Comparison of ENCODE assay signal across 11 mouse cellular contexts in the genomic region with DNA sequence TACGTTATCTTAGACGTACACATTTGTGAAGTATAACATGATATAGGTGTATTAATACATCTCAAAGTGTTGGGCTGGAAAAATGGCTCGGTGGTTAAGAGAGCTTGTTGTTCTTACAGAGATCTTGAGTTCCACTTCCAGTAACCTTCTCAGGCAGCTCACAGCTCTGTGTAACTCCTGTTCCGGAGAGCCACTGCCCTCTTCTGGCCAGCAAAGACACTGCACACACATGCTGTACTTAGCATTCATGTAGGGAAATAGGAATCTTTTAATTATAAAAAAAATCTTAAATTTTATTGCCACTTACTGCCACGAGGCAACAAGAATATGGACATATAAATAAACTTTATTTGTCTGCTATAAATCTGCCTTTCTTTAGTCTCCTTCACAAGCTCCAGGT. TPM values are rescaled to one million over a fixed set of nuclear protein-coding genes. Genes with fewer than 3 reads are reported as not detected.
DNase-seq lines count a peak whose midpoint lies in the region; ATAC-seq and TF ChIP-seq lines count a peak whose summit lies in the region.
"Had no signal": no experiment of that assay in that cellular context is flagged by ENCODE, and none has a peak within 500 bp of the region (broad histone marks: within the 10 kb centered on the region; RNA-seq: fewer than 3 reads in every experiment).

No protein-coding gene starts in this region.

- H3K4me1 ChIP-seq in forebrain, embryonic 12.5 days, result no peaks in the 10 kb centered on the region
- no peaks in the 10 kb centered on the region for H3K4me1 ChIP-seq in forebrain, embryonic 15.5 days
- no peaks in the 10 kb centered on the region for H3K4me1 ChIP-seq in MEL (ENCODE audit: control insufficient read depth in 1 of 2, insufficient read depth in 2 of 2, low read length in 2 of 2)
- H3K4me1 ChIP-seq in limb, embryonic 10.5 days, result no peaks in the 10 kb centered on the region
- H3K4me1 ChIP-seq: embryonic facial prominence, embryonic 12.5 days; neural tube, embryonic 12.5 days had no signal

- H3K9ac ChIP-seq in forebrain, embryonic 12.5 days, result no peak overlapping the region
- no peak overlapping the region for H3K9ac ChIP-seq in forebrain, embryonic 15.5 days (replicated peaks)
- H3K9ac ChIP-seq in MEL (ENCODE audit: control insufficient read depth, low read depth, low read length, poor library complexity, severe bottlenecking), result no peak overlapping the region
- H3K9ac ChIP-seq: embryonic facial prominence, embryonic 12.5 days; neural tube, embryonic 12.5 days had no signal

- intact Hi-C loops in left cerebral cortex, postnatal 4 days (cut with DNase I), result no loop called here

- WGBS in forebrain, embryonic 12.5 days, result 74% methylated on average over 5 of the region's 5 CpGs
- 75% methylated on average over 5 of the region's 5 CpGs for WGBS in forebrain, embryonic 15.5 days
- WGBS in limb, embryonic 10.5 days, result 73% methylated on average over 5 of the region's 5 CpGs

- no peak overlapping the region for H3K27ac ChIP-seq in forebrain, embryonic 12.5 days
- no peak overlapping the region for H3K27ac ChIP-seq in forebrain, embryonic 15.5 days (replicated peaks)
- H3K27ac ChIP-seq in MEL (ENCODE audit: control insufficient read depth, low read depth, low read length), result no peak overlapping the region
- H3K27ac ChIP-seq in limb, embryonic 10.5 days, result no peak overlapping the region
- H3K27ac ChIP-seq: embryonic facial prominence, embryonic 12.5 days; neural tube, embryonic 12.5 days had no signal

- TF ChIP-seq RAD21 in MEL (IDR thresholded peaks at IDR 0.05; ENCODE audit: low read depth, low read length), result no peak; the same call in 1 of the 2 replicates

- no peak overlapping the region for H3K4me2 ChIP-seq in forebrain, embryonic 12.5 days
- no peak overlapping the region for H3K4me2 ChIP-seq in forebrain, embryonic 15.5 days (replicated peaks)
- H3K4me2 ChIP-seq: embryonic facial prominence, embryonic 12.5 days; neural tube, embryonic 12.5 days had no signal

- H3K9me3 ChIP-seq in forebrain, embryonic 12.5 days, result no peaks in the 10 kb centered on the region
- H3K9me3 ChIP-seq in forebrain, embryonic 15.5 days, result no peaks in the 10 kb centered on the region
- H3K9me3 ChIP-seq in MEL (replicated peaks; ENCODE audit: insufficient read depth, low read length), result no peaks in the 10 kb centered on the region
- no peaks in the 10 kb centered on the region for H3K9me3 ChIP-seq in limb, embryonic 10.5 days (replicated peaks)
- H3K9me3 ChIP-seq: embryonic facial prominence, embryonic 12.5 days; neural tube, embryonic 12.5 days had no signal

- no peaks in the 10 kb centered on the region for H3K27me3 ChIP-seq in forebrain, embryonic 12.5 days
- H3K27me3 ChIP-seq in forebrain, embryonic 15.5 days, result no peaks in the 10 kb centered on the region
- no peaks in the 10 kb centered on the region for H3K27me3 ChIP-seq in MEL (ENCODE audit: control insufficient read depth in 1 of 2, insufficient read depth in 2 of 2, low read length in 2 of 2)
- no peaks in the 10 kb centered on the region for H3K27me3 ChIP-seq in limb, embryonic 10.5 days (ENCODE audit: low read depth, poor library complexity, severe bottlenecking)
- H3K27me3 ChIP-seq: embryonic facial prominence, embryonic 12.5 days; neural tube, embryonic 12.5 days had no signal

- TF ChIP-seq CTCF in MEL (IDR thresholded peaks at IDR 0.05 in 2 of 3, conservative IDR thresholded peaks at IDR 0.05 in 1 of 3; ENCODE audit: control insufficient read depth in 1 of 3, insufficient read depth in 1 of 3, low read depth in 2 of 3, low read length in 3 of 3, poor library complexity in 1 of 3, severe bottlenecking in 1 of 3), result peak; percentile 6 to 38 (median 18); a peak in 4 of 6 replicates

- no peak for TF ChIP-seq EP300 in MEL (IDR thresholded peaks at IDR 0.05; ENCODE audit: low read depth in 1 of 2, low read length in 2 of 2)

- no peak for TF ChIP-seq POLR2A in MEL (IDR thresholded peaks at IDR 0.05; ENCODE audit: control insufficient read depth in 1 of 2, insufficient read depth in 1 of 2, low read depth in 1 of 2, low read length in 2 of 2, poor library complexity in 1 of 2)

- DNase-seq in left cerebral cortex, postnatal 4 days, result peak; percentile 23
- DNase-seq in left cerebral cortex, adult 9 months (ENCODE audit: low spot score in 2 of 2), result no peak
- DNase-seq in MEL (ENCODE audit: low read depth, low spot score), result peak; percentile 13
- DNase-seq in limb, embryonic 10.5 days (ENCODE audit: low spot score), result peak; percentile 33
- DNase-seq in cerebellum, postnatal 36 days, result no peak
- no peak for DNase-seq in urinary bladder, postnatal 14 days (ENCODE audit: low spot score)

- H3K36me3 ChIP-seq in forebrain, embryonic 12.5 days (replicated peaks), result no peaks in the 10 kb centered on the region
- no peaks in the 10 kb centered on the region for H3K36me3 ChIP-seq in forebrain, embryonic 15.5 days
- H3K36me3 ChIP-seq in MEL (ENCODE audit: control insufficient read depth in 1 of 2, insufficient read depth in 2 of 2, low read length in 2 of 2), result no peaks in the 10 kb centered on the region
- H3K36me3 ChIP-seq in limb, embryonic 10.5 days, result no peaks in the 10 kb centered on the region
- H3K36me3 ChIP-seq: embryonic facial prominence, embryonic 12.5 days; neural tube, embryonic 12.5 days had no signal

- no peaks in the 10 kb centered on the region for H3K79me2 ChIP-seq in MEL (ENCODE audit: control insufficient read depth, insufficient read depth, low read length, poor library complexity)

- H3K4me3 ChIP-seq in forebrain, embryonic 12.5 days (replicated peaks), result no peak overlapping the region
- no peak overlapping the region for H3K4me3 ChIP-seq in forebrain, embryonic 15.5 days
- no peak overlapping the region for H3K4me3 ChIP-seq in MEL (ENCODE audit: control insufficient read depth in 1 of 2, insufficient read depth in 1 of 2, low read depth in 2 of 2, low read length in 2 of 2)
- H3K4me3 ChIP-seq in limb, embryonic 10.5 days, result no peak overlapping the region
- H3K4me3 ChIP-seq: embryonic facial prominence, embryonic 12.5 days; neural tube, embryonic 12.5 days had no signal

- ATAC-seq in forebrain, embryonic 12.5 days (ENCODE audit: low FRiP score), result 0 out of 2 replicates have a peak, but pooled peaks have one; percentile 44
- no peak for ATAC-seq in forebrain, embryonic 15.5 days (replicated peaks)

TF ChIP-seq in MEL, 35 proteins besides CTCF, POLR2A, EP300 and RAD21:
- peak; percentile 20; the same call in 1 of the 2 replicates for TF ChIP-seq SMC3 (IDR thresholded peaks at IDR 0.05; ENCODE audit: low read depth, low read length)
- TF ChIP-seq ZC3H11A (IDR thresholded peaks at IDR 0.05; ENCODE audit: low read depth, low read length), result no peak

RNA-seq across cellular contexts. Expression of a gene that starts 56.3 kb away (rescaled TPM):
- polyA plus RNA-seq in forebrain, embryonic 12.5 days (2016; fragmentation: Nextera tagmentation; extraction: Ambion mirVana), result 0.66 and 1.0 TPM in 2 replicates
- 0.82 and 1.0 TPM in 2 replicates for polyA plus RNA-seq in forebrain, embryonic 15.5 days (2015; fragmentation: Nextera tagmentation; extraction: Ambion mirVana)
- total RNA-seq in left cerebral cortex, postnatal 4 days (2021), result 1 to 10 TPM; 1.2 to 1.8 TPM
- total RNA-seq in MEL (2012; rRNA removed), result not detected in 2 replicates
- not detected for polyA plus RNA-seq in MEL (2012; ENCODE audit: insufficient read depth in 1 of 2, insufficient read length in 2 of 2, low read depth in 1 of 2, low replicate concordance in 2 of 2, missing spikeins in 1 of 2)
- polyA plus RNA-seq in limb, embryonic 10.5 days (2016; fragmentation: Nextera tagmentation; extraction: Ambion mirVana), result 0.28 and 0.29 TPM in 2 replicates
- polyA plus RNA-seq: liver, embryonic 16.5 days had no signal

Comparison
In these comparisons a context has a peak if more than half of its experiments do, and no peak if none do; other contexts are left out.
1. DNase-seq: peak in left cerebral cortex, postnatal 4 days (single experiment), MEL (single experiment) and limb, embryonic 10.5 days (single experiment); none in left cerebral cortex, adult 9 months (0 of 2), cerebellum, postnatal 36 days (0 of 2) and urinary bladder, postnatal 14 days (single experiment).